Mouse (Mus musculus) neural tube, embryonic 12.5 days (tissue): Measurements from ENCODE around the gene Hp1bp3. TPM values are rescaled to one million over a fixed set of nuclear protein-coding genes. Genes with fewer than 3 reads are reported as not detected.

Experiments
- ATAC-seq: fragments of 200-750 bp; cut with Nextera tagmentation; 2 replicates; pipeline ENCODE4 v1.8.0; 2017; ENCODE audit warnings: low read depth, mild to moderate bottlenecking, moderate TSS enrichment, moderate library complexity; ENCODE audit not compliant: low FRiP score
- H3K27ac ChIP-seq: fragments of 300-500 bp; sonication (generic); 2 replicates; pipeline ENCODE4 v1.5.1; 2016
- H3K27me3 ChIP-seq: fragments of 300-500 bp; sonication (generic); replicated peaks from 2 replicates; pipeline ENCODE4 v1.6.1; 2016; ENCODE audit warnings: mild to moderate bottlenecking
- H3K36me3 ChIP-seq: fragments of 300-500 bp; sonication (generic); 2 replicates; pipeline ENCODE4 v1.6.1; 2016; ENCODE audit warnings: mild to moderate bottlenecking
- H3K4me1 ChIP-seq: fragments of 300-500 bp; sonication (generic); 2 replicates; pipeline ENCODE4 v1.6.1; 2016
- H3K4me2 ChIP-seq: fragments of 300-500 bp; sonication (generic); replicated peaks from 2 replicates; pipeline ENCODE4 v1.6.1; 2016; ENCODE audit warnings: mild to moderate bottlenecking
- H3K4me3 ChIP-seq: fragments of 300-500 bp; sonication (generic); 2 replicates; pipeline ENCODE4 v1.5.1; 2016
- H3K9ac ChIP-seq: fragments of 300-500 bp; sonication (generic); 2 replicates; pipeline ENCODE4 v1.6.1; 2016; ENCODE audit warnings: mild to moderate bottlenecking
- H3K9me3 ChIP-seq: fragments of 300-500 bp; sonication (generic); 2 replicates; pipeline ENCODE4 v1.6.1; 2016; ENCODE audit warnings: mild to moderate bottlenecking
- WGBS: fragments of 180-500 bp; shearing (Covaris S2); methylation state at CpG from one replicate; pipeline ENCODE4 v1.1.7; 2016; 5-methylcytosine and 5-hydroxymethylcytosine counted together
- polyA plus RNA-seq: library from polyadenylated mRNA; unstranded; fragments of >200 nt; fragmentation: Nextera tagmentation; extraction: Ambion mirVana; gene quantifications from 2 replicates; pipeline ENCODE4 v1.2.1, GENCODE M21; 2016

The Hp1bp3 gene
- polyA plus RNA-seq, 1 experiment from 2014 or later, result 193 TPM

DNA sequence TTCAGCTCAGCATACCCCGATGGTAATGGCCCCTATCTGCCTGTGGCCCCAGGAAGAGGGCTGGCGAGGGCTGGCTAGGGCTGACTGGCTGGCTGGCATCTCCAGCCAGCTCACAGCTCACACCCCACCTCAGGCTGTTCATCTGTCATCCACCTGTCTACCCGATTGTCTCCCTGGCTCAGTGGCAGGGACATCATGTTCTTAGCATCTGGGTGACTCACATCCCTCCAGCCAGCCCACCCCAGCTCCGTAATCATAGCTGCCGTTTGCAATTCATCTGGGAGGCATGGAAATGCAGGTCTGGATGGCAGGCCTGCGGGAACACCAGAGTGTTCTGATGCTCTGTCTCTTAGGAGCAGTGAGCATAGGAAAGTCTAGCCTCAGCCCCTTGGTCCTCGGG, 62.2 kb downstream of the Hp1bp3 start:
- Histone ChIP-seq H3K4me2 (no peak overlapping the region), H3K9ac (no peak overlapping the region), H3K27ac (no peak overlapping the region), H3K27me3 (no peaks in the 10 kb centered on the region), H3K4me1 (no peaks in the 10 kb centered on the region), H3K36me3 (no peaks in the 10 kb centered on the region), H3K9me3 (no peaks in the 10 kb centered on the region), H3K4me3 (no peak overlapping the region)
- ATAC-seq, result no peak
- WGBS, result 79% methylated on average over 7 of the region's 7 CpGs

DNA sequence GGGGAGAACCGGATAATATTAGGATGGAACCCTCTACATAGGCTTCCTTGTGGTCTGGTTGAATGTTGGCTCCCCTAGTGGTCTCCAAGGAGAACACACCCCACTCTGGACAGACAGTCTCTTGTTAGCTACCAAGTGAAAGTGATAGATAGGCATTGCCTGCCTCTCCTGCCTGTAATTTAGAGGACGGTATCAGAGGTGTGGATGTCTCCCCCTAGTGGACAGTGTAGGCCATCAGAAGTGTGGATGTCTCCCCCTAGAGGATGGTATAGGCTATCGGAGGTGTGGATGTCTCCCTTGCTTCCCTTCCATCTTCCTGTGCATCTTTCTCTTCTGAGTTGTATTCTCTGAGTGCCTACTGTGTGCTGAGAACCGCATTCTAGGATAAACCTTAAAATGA, 66.7 kb downstream of the Hp1bp3 start:
- WGBS, result 29% methylated on average over 4 of the region's 4 CpGs
- Histone ChIP-seq H3K4me3 (no peak overlapping the region), H3K9me3 (no peaks in the 10 kb centered on the region)

DNA sequence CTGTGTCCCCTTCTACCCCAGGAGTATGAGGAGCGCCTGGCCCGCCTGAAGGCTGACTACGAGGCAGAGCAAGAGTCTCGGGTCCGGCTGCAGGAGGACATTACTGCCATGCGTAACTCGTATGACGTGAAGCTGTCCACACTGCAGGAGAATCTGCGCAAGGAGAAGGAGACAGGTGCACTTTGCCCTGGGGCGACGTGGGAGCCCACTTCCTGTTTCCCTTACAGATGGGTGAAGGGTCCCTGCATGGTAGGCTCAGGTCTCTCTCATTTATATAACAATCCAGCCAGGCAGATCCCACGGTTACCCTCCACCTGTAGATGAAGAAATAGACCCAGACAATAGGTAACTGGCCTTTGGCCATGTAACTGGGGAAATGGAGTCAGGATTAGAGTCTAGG, 70.3 kb downstream of the Hp1bp3 start:
- 91% methylated on average over 12 of the region's 12 CpGs for WGBS
- Histone ChIP-seq H3K9ac (no peak overlapping the region), H3K27ac (no peak overlapping the region), H3K4me1 (no peaks in the 10 kb centered on the region), H3K9me3 (no peaks in the 10 kb centered on the region), H3K27me3 (peaks cover 3% of the 10 kb centered on the region; the same call in 1 of the 2 replicates), H3K4me2 (no peak overlapping the region), H3K36me3 (no peaks in the 10 kb centered on the region), H3K4me3 (no peak overlapping the region)
- no peak for ATAC-seq

More for the DNA sequence above, 66.7 kb downstream of the Hp1bp3 start:
- Histone ChIP-seq H3K4me1 (no peaks in the 10 kb centered on the region), H3K27me3 (no peaks in the 10 kb centered on the region), H3K4me2 (no peak overlapping the region), H3K27ac (no peak overlapping the region), H3K36me3 (no peaks in the 10 kb centered on the region), H3K9ac (no peak overlapping the region)
- ATAC-seq, result no peak

DNA sequence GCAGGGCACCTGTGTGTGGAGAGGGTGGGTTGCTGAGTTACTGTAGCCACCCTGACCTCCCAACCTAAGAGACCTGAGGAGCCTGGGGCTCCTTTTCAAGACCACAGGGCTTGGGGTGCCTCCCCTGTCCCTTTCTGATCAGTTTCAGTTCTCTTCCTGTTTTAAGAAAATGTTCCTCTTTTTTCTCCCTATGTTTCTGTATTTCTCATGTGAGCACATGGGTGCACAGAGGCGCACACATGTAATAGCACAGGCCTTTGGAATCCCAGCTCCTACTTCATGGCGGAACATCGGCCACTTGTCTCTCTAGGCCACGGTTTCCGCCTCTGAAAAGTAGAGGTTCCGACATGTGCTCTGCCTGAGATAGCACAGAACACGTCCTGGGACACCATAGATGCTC, 72.6 kb downstream of the Hp1bp3 start:
- 88% methylated on average over 7 of the region's 7 CpGs for WGBS
- no peak for ATAC-seq
- Histone ChIP-seq H3K9ac (no peak overlapping the region), H3K9me3 (no peaks in the 10 kb centered on the region), H3K4me1 (peaks cover 4% of the 10 kb centered on the region), H3K4me3 (no peak overlapping the region), H3K4me2 (no peak overlapping the region), H3K27me3 (peaks cover 3% of the 10 kb centered on the region; the same call in 1 of the 2 replicates), H3K36me3 (no peaks in the 10 kb centered on the region), H3K27ac (no peak overlapping the region)

DNA sequence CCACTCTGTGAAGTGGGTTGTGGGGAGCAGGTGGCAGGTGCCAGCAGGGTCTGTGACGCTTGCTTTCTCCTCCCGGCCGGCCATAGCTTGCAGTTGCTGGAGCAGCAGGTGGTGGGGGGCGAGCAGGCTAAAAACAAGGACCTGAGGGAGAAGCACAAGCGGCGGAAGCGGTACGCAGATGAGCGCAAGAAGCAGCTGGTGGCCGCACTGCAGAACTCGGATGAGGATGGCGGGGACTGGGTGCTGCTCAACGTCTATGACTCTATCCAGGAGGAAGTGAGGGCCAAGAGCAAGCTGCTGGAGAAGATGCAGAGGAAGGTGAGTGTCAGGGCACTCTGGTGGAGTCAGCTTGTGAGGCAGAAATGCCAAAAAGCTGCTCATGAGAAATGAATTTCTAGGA, 75.9 kb downstream of the Hp1bp3 start:
- no peak overlapping the region for H3K4me3 ChIP-seq
- no peak overlapping the region for H3K4me2 ChIP-seq
- H3K9me3 ChIP-seq, result no peaks in the 10 kb centered on the region
- no peak overlapping the region for H3K9ac ChIP-seq
- H3K27me3 ChIP-seq, result peaks cover 3% of the 10 kb centered on the region; the same call in 1 of the 2 replicates
- H3K27ac ChIP-seq, result no peak overlapping the region; the same call in 1 of the 2 replicates
- ATAC-seq, result no peak
- peaks cover 4% of the 10 kb centered on the region for H3K4me1 ChIP-seq
- H3K36me3 ChIP-seq, result no peaks in the 10 kb centered on the region
- 83% methylated on average over 13 of the region's 13 CpGs for WGBS

DNA sequence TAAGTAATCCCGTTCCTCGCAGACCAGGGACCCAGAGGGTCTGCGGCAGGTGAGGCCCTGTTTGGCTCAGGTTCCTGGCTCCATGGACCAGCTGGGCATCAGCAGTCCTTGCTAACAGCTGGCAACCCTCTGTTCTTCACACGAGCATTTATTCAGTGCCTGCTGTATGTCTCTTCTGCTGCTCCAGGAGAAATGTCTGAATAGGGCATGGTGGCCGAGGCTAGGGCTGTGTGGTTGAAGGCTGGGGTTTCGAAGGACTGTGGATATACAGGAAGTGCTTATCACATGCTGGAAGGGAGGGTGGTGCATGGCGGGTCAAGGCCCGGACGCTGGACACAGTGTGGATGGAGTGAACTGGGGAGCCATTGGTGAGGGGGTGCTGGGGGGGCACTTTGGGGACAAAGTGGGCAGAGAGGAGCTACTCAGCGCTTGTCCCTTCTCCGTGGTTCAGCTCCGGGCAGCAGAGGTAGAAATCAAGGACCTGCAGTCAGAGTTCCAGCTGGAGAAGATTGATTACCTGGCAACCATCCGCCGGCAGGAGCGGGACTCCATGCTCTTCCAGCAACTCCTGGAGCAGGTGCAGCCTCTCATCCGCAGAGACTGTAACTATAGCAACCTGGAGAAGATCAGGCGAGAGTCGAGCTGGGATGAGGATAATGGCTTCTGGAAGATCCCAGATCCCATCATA, 77.3 kb downstream of the Hp1bp3 start:
- no peaks in the 10 kb centered on the region for H3K9me3 ChIP-seq
- WGBS, result 72% methylated on average over 18 of the region's 18 CpGs
- ATAC-seq, result peak; percentile 66; the same call in 1 of the 2 replicates
- peak overlapping the region; percentile 62; the same call in 1 of the 2 replicates for H3K27ac ChIP-seq
- no peak overlapping the region for H3K9ac ChIP-seq
- H3K27me3 ChIP-seq, result peaks cover 3% of the 10 kb centered on the region; the same call in 1 of the 2 replicates
- H3K4me2 ChIP-seq, result no peak overlapping the region
- H3K4me1 ChIP-seq, result peaks cover 4% of the 10 kb centered on the region
- no peaks in the 10 kb centered on the region for H3K36me3 ChIP-seq
- no peak overlapping the region for H3K4me3 ChIP-seq

DNA sequence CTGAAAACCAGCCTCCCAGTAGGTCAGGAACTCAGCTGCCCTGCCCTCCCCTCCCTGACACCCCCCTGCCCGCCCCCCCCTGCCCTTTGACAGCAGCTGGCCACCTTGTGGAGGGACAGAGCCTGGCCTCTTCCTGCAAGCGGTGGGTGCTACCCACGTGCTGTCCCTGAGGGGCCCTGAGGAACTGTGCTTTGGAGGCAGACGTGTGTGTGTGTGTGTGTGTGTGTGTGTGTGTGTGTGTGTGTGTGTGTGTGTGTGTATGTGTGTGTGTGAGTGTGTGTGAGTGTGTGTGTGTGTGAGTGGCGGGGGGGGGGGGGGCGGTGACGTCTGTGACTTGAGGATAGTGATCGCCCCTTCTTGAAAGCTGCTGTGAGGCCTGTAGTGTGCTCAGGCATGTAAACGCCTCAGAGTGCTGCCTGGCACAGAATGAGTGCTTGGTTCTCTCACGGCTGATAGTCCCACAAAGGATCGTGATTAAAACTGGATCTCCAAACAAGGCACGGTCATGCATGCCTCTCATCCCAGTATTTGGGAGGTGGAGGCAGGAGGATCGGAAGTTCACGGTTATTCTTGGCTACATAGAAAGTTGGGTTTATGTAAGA, 78.0 kb downstream of the Hp1bp3 start:
- Histone ChIP-seq H3K4me1 (peaks cover 4% of the 10 kb centered on the region), H3K27ac (peak overlapping the region; percentile 62; the same call in 1 of the 2 replicates), H3K36me3 (no peaks in the 10 kb centered on the region), H3K4me2 (no peak overlapping the region), H3K9me3 (no peaks in the 10 kb centered on the region), H3K9ac (no peak overlapping the region), H3K4me3 (no peak overlapping the region), H3K27me3 (0 out of 2 replicates have a peak, but pooled peaks cover 3% of the 10 kb centered on the region)
- WGBS, result 72% methylated on average over 11 of the region's 14 CpGs
- ATAC-seq, result no peak

Other genes with a start within 250 kb of the Hp1bp3 start
- gene Eif4g3, start 223.3 kb upstream of the Hp1bp3 start, polyA plus RNA-seq, result 60.4 and 60.5 TPM in 2 replicates
- gene Sh2d5, start 34.1 kb downstream of the Hp1bp3 start, polyA plus RNA-seq, result 4.1 and 4.6 TPM in 2 replicates
- gene Kif17, start 34.1 kb downstream of the Hp1bp3 start, polyA plus RNA-seq, result 1.1 and 1.7 TPM in 2 replicates
- gene Ddost, start 88.4 kb downstream of the Hp1bp3 start, polyA plus RNA-seq, result 226 and 241 TPM in 2 replicates
- 82.7 and 87.3 TPM in 2 replicates for gene Pink1, start 110.0 kb downstream of the Hp1bp3 start, polyA plus RNA-seq
- 4.3 and 4.9 TPM in 2 replicates for gene Cda, start 151.7 kb downstream of the Hp1bp3 start, polyA plus RNA-seq
- gene Fam43b, start 180.2 kb downstream of the Hp1bp3 start, polyA plus RNA-seq, result 0.91 and 1.3 TPM in 2 replicates
- 15.6 and 15.8 TPM in 2 replicates for gene Mul1, start 218.4 kb downstream of the Hp1bp3 start, polyA plus RNA-seq
- 9.2 and 11.7 TPM in 2 replicates for gene Camk2n1, start 238.0 kb downstream of the Hp1bp3 start, polyA plus RNA-seq